Mouse (Mus musculus) hindbrain, embryonic 16.5 days (tissue): ENCODE measurements at regions not wholly inside any gene's neighbourhood (a gene's known extent, or its start where the extent isn't known, plus 50 kb on each side); places are given as distances from the start of the nearest gene placed in this dataset.

ENCODE experiments used
- ATAC-seq: fragments of 200-750 bp; cut with Nextera tagmentation; 2 replicates; pipeline ENCODE4 v1.8.0; 2017; ENCODE audit warnings: moderate TSS enrichment, moderate library complexity
- H3K27ac ChIP-seq: fragments of 300-500 bp; sonication (generic); 2 replicates; pipeline ENCODE4 v1.5.1; 2014; ENCODE audit warnings: low read depth, mild to moderate bottlenecking, control low read depth, low read length, moderate library complexity
- H3K27me3 ChIP-seq: fragments of 300-500 bp; sonication (generic); replicated peaks from 2 replicates; pipeline ENCODE4 v1.6.1; 2014; ENCODE audit warnings: low read length; ENCODE audit not compliant: control insufficient read depth, insufficient read depth
- H3K36me3 ChIP-seq: fragments of 300-500 bp; sonication (generic); 2 replicates; pipeline ENCODE4 v1.6.1; 2014; ENCODE audit warnings: mild to moderate bottlenecking, low read length, moderate library complexity, mixed read lengths; ENCODE audit not compliant: control insufficient read depth, insufficient read depth
- H3K4me1 ChIP-seq: fragments of 300-500 bp; sonication (generic); 2 replicates; pipeline ENCODE4 v1.6.1; 2014; ENCODE audit warnings: low read depth, low read length; ENCODE audit not compliant: control insufficient read depth, insufficient read depth
- H3K4me2 ChIP-seq: fragments of 300-500 bp; sonication (generic); 2 replicates; pipeline ENCODE4 v1.6.1; 2014; ENCODE audit warnings: mild to moderate bottlenecking, low read length, control low read depth, moderate library complexity
- H3K4me3 ChIP-seq: fragments of 300-500 bp; sonication (generic); 2 replicates; pipeline ENCODE4 v1.5.1; 2014; ENCODE audit warnings: mild to moderate bottlenecking, low read length, control low read depth, moderate library complexity
- H3K9ac ChIP-seq: fragments of 300-500 bp; sonication (generic); 2 replicates; pipeline ENCODE4 v1.6.1; 2014; ENCODE audit warnings: low read depth, mild to moderate bottlenecking, control low read depth, low read length, moderate library complexity
- H3K9me3 ChIP-seq: fragments of 300-500 bp; sonication (generic); 2 replicates; pipeline ENCODE4 v1.6.1; 2014; ENCODE audit warnings: mild to moderate bottlenecking, low read length, moderate library complexity; ENCODE audit not compliant: control insufficient read depth
- WGBS: fragments of 180-500 bp; shearing (Covaris S2); extraction: QIAGEN DNeasy Blood & Tissue Kit; methylation state at CpG from one replicate; pipeline ENCODE4 v1.1.7; 2014; 5-methylcytosine and 5-hydroxymethylcytosine counted together

- no peak for ATAC-seq
These were observed 293.6 kb downstream of the Slc4a3 start for GRCm38 (mm10) chr1:75839551-75840223.

GRCm38 (mm10) chr1:75842396-75842795 lies 296.3 kb downstream of the Slc4a3 start:
- Histone ChIP-seq H3K9ac (no peak overlapping the region), H3K4me2 (no peak overlapping the region), H3K4me3 (no peak overlapping the region), H3K27me3 (no peaks in the 10 kb centered on the region), H3K9me3 (no peaks in the 10 kb centered on the region), H3K4me1 (no peaks in the 10 kb centered on the region), H3K36me3 (no peaks in the 10 kb centered on the region), H3K27ac (no peak overlapping the region)
- no peak for ATAC-seq
- 64% methylated on average over 4 of the region's 4 CpGs for WGBS

More at GRCm38 (mm10) chr1:75839551-75840223, 293.6 kb downstream of the Slc4a3 start:
- H3K27ac ChIP-seq = no peak overlapping the region
- H3K4me1 ChIP-seq = no peaks in the 10 kb centered on the region
- H3K36me3 ChIP-seq = no peaks in the 10 kb centered on the region
- 80% methylated on average over 11 of the region's 11 CpGs for WGBS
- no peak overlapping the region for H3K4me3 ChIP-seq
- H3K4me2 ChIP-seq = no peak overlapping the region
- no peaks in the 10 kb centered on the region for H3K9me3 ChIP-seq
- no peak overlapping the region for H3K9ac ChIP-seq
- no peaks in the 10 kb centered on the region for H3K27me3 ChIP-seq

GRCm38 (mm10) chr1:75843326-75843725 lies 297.3 kb downstream of the Slc4a3 start:
- Histone ChIP-seq H3K36me3 (no peaks in the 10 kb centered on the region), H3K9ac (no peak overlapping the region), H3K9me3 (no peaks in the 10 kb centered on the region), H3K4me3 (no peak overlapping the region), H3K4me1 (no peaks in the 10 kb centered on the region), H3K27me3 (no peaks in the 10 kb centered on the region), H3K27ac (no peak overlapping the region), H3K4me2 (no peak overlapping the region)
- 95% methylated on average over 6 of the region's 6 CpGs for WGBS
- ATAC-seq = no peak

- no peak overlapping the region for H3K27ac ChIP-seq
- no peaks in the 10 kb centered on the region for H3K9me3 ChIP-seq
- no peaks in the 10 kb centered on the region for H3K4me1 ChIP-seq
- H3K36me3 ChIP-seq = no peaks in the 10 kb centered on the region
- H3K4me2 ChIP-seq = no peak overlapping the region
- no peak for ATAC-seq
- no peak overlapping the region for H3K9ac ChIP-seq
- no peaks in the 10 kb centered on the region for H3K27me3 ChIP-seq
- H3K4me3 ChIP-seq = no peak overlapping the region
- WGBS = 68% methylated on average over 10 of the region's 10 CpGs
These were observed 298.1 kb downstream of the Slc4a3 start for GRCm38 (mm10) chr1:75844123-75844522.

- H3K36me3 ChIP-seq = no peaks in the 10 kb centered on the region
- H3K27ac ChIP-seq = no peak overlapping the region
- WGBS = 46% methylated on average over 4 of the region's 4 CpGs
- H3K4me3 ChIP-seq = no peak overlapping the region
- H3K4me2 ChIP-seq = no peak overlapping the region
- H3K9ac ChIP-seq = no peak overlapping the region
- H3K4me1 ChIP-seq = no peaks in the 10 kb centered on the region
- H3K27me3 ChIP-seq = no peaks in the 10 kb centered on the region
- no peak for ATAC-seq
- H3K9me3 ChIP-seq = no peaks in the 10 kb centered on the region
These were observed 298.5 kb downstream of the Slc4a3 start for GRCm38 (mm10) chr1:75844529-75844928.

GRCm38 (mm10) chr1:75844981-75845380 lies 298.9 kb downstream of the Slc4a3 start:
- WGBS = 24% methylated on average over 7 of the region's 7 CpGs
- H3K9ac ChIP-seq = no peak overlapping the region
- H3K4me1 ChIP-seq = no peaks in the 10 kb centered on the region
- H3K4me3 ChIP-seq = no peak overlapping the region
- ATAC-seq = peak; percentile 27; the same call in 1 of the 2 replicates
- H3K36me3 ChIP-seq = no peaks in the 10 kb centered on the region
- no peak overlapping the region for H3K4me2 ChIP-seq
- H3K9me3 ChIP-seq = no peaks in the 10 kb centered on the region
- H3K27me3 ChIP-seq = no peaks in the 10 kb centered on the region
- no peak overlapping the region for H3K27ac ChIP-seq

- Histone ChIP-seq H3K4me3 (no peak overlapping the region), H3K4me1 (no peaks in the 10 kb centered on the region), H3K36me3 (no peaks in the 10 kb centered on the region), H3K4me2 (no peak overlapping the region), H3K27ac (no peak overlapping the region), H3K9me3 (no peaks in the 10 kb centered on the region), H3K9ac (no peak overlapping the region), H3K27me3 (no peaks in the 10 kb centered on the region)
- no peak for ATAC-seq
- WGBS = 85% methylated on average over 4 of the region's 4 CpGs
These were observed 299.9 kb downstream of the Slc4a3 start for GRCm38 (mm10) chr1:75845771-75846535.

GRCm38 (mm10) chr1:75847681-75848080 lies 301.6 kb downstream of the Slc4a3 start:
- Histone ChIP-seq H3K9ac (no peak overlapping the region), H3K4me2 (no peak overlapping the region), H3K36me3 (no peaks in the 10 kb centered on the region), H3K9me3 (no peaks in the 10 kb centered on the region), H3K27ac (no peak overlapping the region), H3K4me3 (no peak overlapping the region), H3K27me3 (no peaks in the 10 kb centered on the region), H3K4me1 (no peaks in the 10 kb centered on the region)
- WGBS = 46% methylated on average over 3 of the region's 3 CpGs
- no peak for ATAC-seq

- H3K4me3 ChIP-seq = no peak overlapping the region
- no peak for ATAC-seq
- H3K27me3 ChIP-seq = no peaks in the 10 kb centered on the region
- no peaks in the 10 kb centered on the region for H3K9me3 ChIP-seq
- no peaks in the 10 kb centered on the region for H3K4me1 ChIP-seq
- H3K4me2 ChIP-seq = no peak overlapping the region
- H3K27ac ChIP-seq = no peak overlapping the region
- no peak overlapping the region for H3K9ac ChIP-seq
- no peaks in the 10 kb centered on the region for H3K36me3 ChIP-seq
- WGBS = 76% methylated on average over 4 of the region's 4 CpGs
These were observed 302.4 kb downstream of the Slc4a3 start for GRCm38 (mm10) chr1:75848436-75848835.
